Mouse (Mus musculus): Measurements from ENCODE around the gene Rbl2.

Rbl2 gene

DNA sequence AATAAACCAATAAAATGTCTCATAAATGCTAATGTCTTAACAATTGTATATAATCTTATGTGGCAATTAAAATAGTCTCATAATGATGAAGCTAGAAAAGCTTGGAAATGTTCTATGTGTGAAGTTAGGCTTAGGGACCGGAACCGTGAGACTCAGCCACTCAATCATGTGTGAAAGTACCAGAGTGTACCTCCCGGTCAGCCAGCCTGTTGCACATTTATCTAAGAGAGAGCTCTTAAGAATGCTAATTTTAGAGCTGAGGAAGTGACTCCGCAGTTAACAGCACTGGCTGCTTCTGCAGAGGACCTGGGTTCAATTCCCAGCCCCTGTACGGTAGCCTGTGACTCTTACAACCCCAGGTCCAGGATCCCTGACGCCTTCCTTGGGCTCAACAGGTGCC, 28.2 kb downstream of the Rbl2 start:
- in situ Hi-C loops (cut with MboI, MseI), result no loop called here

DNA sequence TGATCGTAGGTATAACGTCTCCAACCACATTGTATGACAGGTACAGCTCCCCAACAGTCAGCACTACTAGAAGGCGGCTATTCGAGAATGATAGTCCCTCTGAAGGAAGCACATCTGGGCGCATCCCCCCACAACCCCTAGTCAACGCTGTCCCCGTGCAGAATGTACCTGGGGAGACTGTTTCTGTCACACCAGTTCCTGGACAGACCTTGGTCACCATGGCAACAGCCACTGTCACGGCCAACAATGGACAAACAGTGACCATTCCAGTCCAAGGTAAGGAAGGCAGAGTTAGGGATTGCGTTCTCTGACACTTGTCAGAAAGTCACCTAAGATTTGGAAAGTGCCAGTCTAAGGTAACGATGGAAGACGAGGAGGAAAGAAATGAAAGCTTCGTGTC, 36.4 kb downstream of the Rbl2 start:
- in situ Hi-C loops (cut with MboI, MseI), result no loop called here

DNA sequence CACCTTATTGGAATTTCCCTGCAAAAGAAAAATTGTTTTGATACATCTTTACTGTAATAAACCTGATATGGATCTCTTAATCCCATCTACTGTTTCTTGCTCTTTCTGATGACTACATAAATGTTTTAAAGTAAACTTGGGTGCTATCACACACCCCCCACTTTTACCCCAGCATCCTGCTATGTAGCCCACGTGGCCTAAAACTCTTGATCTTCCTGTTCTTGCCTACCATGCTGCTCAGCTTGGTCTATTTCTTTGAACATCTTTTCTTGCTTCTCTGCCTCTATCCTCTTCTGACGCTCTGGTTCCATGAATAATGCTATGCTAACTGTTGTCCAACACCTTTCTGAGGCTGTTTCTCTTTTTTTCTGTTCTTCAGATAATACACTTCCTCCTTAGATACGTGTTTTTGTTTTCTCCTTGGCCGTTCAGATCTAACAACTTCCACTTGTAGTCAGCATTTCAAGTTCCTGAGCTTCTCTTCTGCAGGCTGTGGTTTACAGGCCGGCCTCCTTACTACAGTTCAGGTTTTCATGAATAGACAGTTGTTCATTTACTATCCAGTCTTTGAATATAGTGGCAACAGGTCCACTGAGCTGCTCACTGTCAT, 42.1 kb downstream of the Rbl2 start:
- in situ Hi-C loops (cut with MboI, MseI), result no loop called here

DNA sequence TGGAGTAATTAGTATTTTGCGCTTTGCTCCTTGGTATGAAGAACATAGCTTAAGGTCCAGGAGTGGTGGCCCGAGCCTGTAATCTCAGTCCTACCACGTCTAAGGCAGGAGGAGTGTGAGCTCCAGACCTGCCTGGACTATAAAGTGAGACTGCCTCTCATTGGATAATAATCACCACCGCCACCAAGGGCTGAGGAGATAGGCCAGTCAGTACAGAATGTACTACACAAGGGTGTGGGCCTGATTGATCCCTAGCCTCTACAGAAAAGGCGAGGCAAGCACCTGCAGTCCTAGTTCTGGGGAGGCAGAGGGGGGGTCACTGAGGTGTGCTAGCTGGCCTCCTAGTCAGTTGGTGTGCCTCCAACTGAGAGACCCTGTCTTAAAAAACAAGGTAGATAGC, 44.6 kb downstream of the Rbl2 start:
- in situ Hi-C loops (cut with MboI, MseI), result no loop called here

GRCm38 (mm10) chr8:91114910-91115309, 45.1 kb downstream of the Rbl2 start:
- in situ Hi-C loops (cut with MboI, MseI), result no loop called here

DNA sequence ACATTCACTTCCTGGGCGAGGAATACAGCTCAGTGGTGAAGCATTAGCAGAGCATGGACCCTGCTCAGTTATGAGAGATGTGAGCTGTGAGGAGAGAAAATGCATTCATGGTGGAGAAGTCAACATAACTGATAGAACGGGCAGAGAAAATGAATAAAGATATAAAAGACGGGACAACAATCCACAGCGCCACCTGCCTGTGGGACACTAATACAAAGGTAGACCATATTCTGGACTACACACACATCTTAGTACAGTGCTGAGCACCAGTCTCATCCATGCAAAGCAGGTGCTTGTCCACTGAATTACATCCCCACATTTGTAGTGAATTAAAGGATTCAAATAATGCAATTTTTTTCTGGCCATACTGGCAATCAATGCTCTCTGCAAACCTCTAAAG, 47.7 kb downstream of the Rbl2 start:
- in situ Hi-C loops (cut with MboI, MseI), result no loop called here

- in situ Hi-C loops (cut with MboI, MseI), result no loop called here
Measured at GRCm38 (mm10) chr8:91118131-91118530, 48.3 kb downstream of the Rbl2 start.

DNA sequence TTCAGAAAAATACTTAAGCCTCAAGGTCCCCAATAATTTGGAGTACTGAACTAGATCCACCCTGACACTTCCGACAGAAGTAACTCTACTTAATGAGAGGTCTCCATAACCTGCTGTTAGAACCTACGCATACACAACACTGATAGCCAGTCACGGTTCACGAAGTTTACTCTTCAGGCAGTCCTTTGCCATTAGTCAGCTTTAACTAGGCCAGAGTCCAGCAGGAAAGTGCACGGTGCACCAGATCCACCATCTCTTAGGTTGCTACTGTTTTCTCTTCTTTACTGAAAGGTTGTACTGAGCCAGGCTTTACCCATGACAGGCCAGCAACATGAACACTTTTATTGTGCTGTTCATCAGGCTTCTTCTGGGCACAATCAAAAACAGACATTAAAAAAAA, 54.5 kb downstream of the Rbl2 start:
- in situ Hi-C loops (cut with MboI, MseI), result no loop called here

DNA sequence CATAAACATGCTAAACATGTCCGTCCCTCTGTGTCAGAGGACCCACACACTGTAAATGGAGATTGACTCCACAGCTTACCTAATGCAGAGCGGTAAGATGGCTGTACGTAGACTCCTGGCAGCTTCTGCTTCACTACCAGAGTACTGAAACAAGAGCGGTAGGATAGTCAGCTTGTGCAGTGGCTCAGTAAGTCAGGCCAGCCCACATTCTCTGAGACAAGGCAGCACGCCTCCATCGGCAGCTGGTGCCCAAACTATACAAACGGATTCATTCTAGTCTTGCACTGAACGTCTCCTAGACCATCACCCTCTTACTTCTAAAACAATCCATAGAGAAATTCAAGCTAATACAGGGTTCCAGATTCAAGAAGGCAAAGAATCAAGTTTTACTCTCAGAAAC, 56.9 kb downstream of the Rbl2 start:
- in situ Hi-C loops (cut with MboI, MseI), result loop anchor here (5.0 kb wide), 1 partner anchor 44 kb away; no protein-coding TSS in a partner anchor

DNA sequence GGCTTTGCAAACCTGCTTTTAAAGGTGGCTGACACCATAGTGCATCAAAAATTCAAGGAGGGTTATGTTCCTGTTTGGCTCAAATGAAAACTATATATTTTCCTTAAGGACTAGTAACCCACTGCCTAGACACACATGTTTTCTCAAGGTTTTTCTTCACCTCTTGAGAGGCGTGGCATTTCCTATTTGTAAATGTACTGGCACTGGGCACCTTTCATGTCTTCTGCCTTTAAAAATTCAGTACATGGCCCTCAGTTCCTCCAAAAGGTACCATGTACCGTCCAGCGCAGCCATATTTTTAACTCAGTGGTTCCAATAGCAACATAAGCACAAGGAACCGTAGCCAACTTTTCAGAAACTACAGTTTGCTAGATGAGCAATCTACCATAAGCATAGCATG, 62.9 kb downstream of the Rbl2 start:
- in situ Hi-C loops (cut with MboI, MseI), result no loop called here

DNA sequence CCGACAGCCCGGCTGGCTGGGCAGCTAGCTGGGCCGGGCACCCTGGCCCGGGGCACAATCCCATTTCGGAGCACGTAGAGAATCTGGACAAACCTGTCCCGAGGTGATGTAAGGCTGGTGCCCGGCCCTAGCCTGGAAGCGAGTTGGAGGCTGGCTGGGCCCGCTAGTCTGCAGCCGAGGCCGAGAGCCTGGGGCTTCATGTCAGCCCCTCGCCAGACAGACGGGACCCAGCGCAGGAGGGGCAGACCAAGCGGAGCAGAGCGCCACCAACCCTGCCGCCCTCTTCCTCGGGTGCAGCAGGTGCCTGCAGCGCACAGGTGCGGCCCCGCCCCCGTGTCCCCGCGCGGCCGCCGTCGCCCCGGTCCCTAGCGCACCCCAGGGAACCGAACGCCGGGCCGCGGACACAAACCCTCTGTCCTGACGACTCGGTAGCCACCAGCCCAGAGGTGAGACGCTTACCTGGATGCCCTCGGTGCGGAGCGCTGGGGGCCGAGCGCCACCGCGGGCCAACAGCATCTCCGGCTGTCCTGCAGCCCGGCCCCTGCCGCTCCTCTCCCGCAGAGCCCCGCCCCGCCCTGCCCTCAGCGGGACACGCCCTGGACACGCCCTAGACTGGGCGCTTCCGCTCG, 63.7 kb downstream of the Rbl2 start:
- in situ Hi-C loops (cut with MboI, MseI), result no loop called here

- in situ Hi-C loops (cut with MboI, MseI), result no loop called here
Measured at GRCm38 (mm10) chr8:91134070-91134475, 64.2 kb downstream of the Rbl2 start.

DNA sequence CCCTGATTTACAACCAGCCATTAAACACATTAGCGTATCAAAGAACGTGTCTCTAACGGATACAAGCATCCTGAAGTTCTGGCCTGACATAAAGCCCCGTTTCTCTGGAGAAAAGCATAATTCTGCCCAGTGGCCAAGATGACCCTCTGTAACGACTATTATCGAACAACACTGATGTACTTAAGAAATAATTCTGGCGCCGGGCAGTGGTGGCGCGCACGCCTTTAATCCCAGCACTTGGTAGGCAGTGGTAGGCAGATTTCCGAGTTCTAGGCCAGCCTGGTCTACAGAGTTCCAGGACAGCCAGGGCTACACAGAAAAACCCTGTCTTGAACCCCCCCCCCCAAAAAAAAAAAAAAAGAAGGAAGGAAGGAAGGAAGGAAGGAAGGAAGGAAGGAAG, 64.8 kb downstream of the Rbl2 start:
- in situ Hi-C loops (cut with MboI, MseI), result no loop called here

- in situ Hi-C loops (cut with MboI, MseI), result no loop called here
Measured at GRCm38 (mm10) chr8:91135308-91136181, 65.7 kb downstream of the Rbl2 start.

- in situ Hi-C loops (cut with MboI, MseI), result loop anchor here (10.0 kb wide), 1 partner anchor 124 kb away; no protein-coding TSS in a partner anchor
Measured at GRCm38 (mm10) chr8:91140828-91141227, 71.0 kb downstream of the Rbl2 start.

- in situ Hi-C loops (cut with MboI, MseI), result loop anchor here (10.0 kb wide), 1 partner anchor 117 kb away; no protein-coding TSS in a partner anchor
Measured at GRCm38 (mm10) chr8:91147715-91148114, 77.9 kb downstream of the Rbl2 start.

GRCm38 (mm10) chr8:91148643-91149178, 78.9 kb downstream of the Rbl2 start:
- in situ Hi-C loops (cut with MboI, MseI), result loop anchor here (10.0 kb wide), 1 partner anchor 116 kb away; no protein-coding TSS in a partner anchor

DNA sequence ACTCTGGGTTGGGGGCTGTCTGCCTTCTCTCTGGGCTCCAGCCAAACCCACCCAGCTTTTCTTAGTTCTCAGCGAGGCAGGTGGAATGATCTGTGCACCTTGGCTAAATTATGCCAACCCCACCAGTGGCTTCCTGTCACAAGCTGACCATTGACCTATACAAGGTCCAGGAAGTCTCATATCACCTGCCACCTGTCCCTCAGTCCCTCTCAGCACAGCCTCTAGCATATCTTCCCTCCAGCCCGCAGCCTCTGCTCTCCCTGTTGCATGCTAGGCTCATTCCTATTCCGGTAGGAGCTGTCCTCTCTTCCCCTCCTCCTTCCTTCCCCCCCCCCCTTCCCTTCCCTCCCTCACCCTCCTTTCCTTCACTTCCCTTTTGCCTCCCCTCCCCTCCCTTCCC, 79.4 kb downstream of the Rbl2 start:
- in situ Hi-C loops (cut with MboI, MseI), result loop anchor here (10.0 kb wide), 1 partner anchor 116 kb away; no protein-coding TSS in a partner anchor

DNA sequence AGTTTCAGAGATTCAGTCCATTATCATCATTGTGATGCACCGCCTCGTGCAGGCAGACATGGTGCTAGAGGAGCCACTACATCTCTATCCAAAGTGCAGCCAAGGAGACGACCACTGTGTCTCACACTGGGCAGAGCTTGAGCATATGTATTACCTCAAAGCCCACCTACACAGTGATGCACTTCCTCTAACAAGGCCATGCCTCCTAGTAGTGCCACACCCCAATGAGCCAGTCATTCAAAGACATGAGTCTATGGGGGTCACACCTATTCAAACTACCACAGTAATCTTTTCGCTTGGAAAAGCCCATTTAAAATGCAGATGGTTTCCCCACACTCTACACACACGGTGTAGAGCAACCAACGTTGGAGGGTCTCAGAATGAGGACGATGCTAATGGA, 81.7 kb downstream of the Rbl2 start:
- in situ Hi-C loops (cut with MboI, MseI), result no loop called here

GRCm38 (mm10) chr8:91153831-91154230, 84.0 kb downstream of the Rbl2 start:
- in situ Hi-C loops (cut with MboI, MseI), result no loop called here

DNA sequence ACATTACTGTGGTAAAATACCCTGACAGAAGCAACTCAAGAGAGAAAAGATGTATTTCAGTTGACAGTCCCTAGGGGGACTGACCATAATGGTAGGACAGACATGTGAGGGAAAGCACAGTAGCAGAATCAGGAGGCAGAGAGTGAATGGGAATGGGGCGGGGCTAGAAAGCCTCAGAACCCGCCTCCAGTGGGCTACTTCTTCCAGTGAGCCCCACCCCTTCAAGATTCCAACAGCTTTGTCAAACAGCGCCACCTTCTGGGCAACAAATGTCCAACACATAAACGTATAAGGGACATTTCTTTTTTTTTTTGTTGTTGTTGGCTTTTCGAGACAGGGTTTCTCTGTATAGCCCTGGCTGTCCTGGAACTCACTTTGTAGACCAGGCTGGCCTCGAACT, 84.7 kb downstream of the Rbl2 start:
- in situ Hi-C loops (cut with MboI, MseI), result no loop called here

- in situ Hi-C loops (cut with MboI, MseI), result no loop called here
Measured at GRCm38 (mm10) chr8:91158617-91159016, 88.8 kb downstream of the Rbl2 start.
